Mouse (Mus musculus) T-helper 17 cell (primary cell): Measurements from ENCODE around the gene Wnt9b.

Experiments
- in situ Hi-C, 2 experiments: fragments of 300-600 bp; cut with MboI, MseI; formaldehyde crosslinking; loops; 1 replicate in 1 of 2; 2 replicates in 1 of 2; pipeline ENCODE4 v1.15.1; 2025; ENCODE audit warnings: high pct_unique_total_duplicates in 2 of 2

Gene Wnt9b

DNA sequence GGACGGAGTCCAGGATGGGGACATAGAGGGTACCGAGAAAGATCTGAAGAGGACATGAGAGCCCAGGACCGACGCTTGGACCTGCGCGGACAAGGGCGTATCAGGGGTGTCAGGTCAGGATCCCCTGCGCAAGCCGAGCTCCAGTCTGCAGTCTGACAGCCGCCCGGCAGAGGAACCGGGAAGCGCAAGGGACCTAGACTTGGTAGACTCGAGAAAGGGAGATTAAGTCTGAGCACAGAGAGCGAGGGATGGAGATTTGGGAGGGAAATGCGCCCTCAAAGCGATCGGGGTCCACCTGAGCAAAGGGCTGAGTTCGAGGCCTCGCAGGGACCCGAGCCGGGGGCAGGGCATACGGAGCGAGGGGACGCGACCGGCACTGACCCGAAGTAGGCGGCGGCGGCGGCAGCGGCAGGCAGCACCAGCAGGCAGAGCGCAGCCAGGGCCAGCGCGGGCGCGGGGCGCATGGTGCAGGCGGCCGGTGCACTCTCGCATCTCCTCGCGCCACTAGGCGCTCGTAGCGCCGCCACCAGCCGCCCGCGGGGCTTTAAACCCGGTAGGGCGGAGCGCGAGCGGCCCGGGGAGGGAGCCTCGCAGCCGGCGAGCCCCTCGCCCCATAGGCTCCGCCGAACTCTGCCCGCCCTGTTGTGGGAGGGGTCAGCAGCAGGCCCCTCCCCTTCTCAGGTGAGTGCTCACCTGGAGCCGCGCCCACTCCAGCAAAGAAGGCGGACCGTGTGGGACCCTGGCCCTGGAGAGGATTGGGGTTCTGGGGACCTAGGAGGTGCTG lies at the start of gene Wnt9b:
Gene Wnt9b, minus strand, starts transcription at position 516 of the 784 bp plus-strand sequence.
- in situ Hi-C loops: loop anchor here in 1 of 2 experiments (5.0 to 25.0 kb wide), 3 partner anchors 112 to 245 kb away; partner anchors contain the start of genes Lrrc37a and Lyzl6

DNA sequence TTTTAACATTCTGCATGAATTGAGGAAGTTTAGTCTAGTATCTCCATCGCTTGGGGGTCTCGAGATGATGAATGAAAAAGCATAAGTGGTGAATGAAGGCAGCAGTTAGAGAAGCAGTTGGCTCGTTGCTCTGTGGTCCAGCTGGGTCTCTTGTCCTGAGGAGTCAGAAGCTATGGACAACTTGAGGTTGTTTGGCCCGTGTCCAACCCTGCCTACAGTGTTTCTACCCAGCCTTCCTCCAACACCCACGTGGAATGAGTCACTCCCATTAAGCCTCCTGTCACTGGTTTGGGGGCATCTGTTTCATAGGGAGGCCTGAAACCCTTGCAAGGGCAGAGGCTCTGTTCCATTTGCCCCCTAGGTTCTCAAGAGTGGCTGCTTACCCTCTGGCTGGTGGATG lies 40.3 kb upstream of the Wnt9b start:
- in situ Hi-C loops: no loop called here

- in situ Hi-C loops: no loop called here
Observed at GRCm38 (mm10) chr11:103780152-103780551, 30.5 kb upstream of the Wnt9b start.

GRCm38 (mm10) chr11:103774228-103774530 lies 24.6 kb upstream of the Wnt9b start:
- in situ Hi-C loops: loop anchor here in 1 of 2 experiments (25.0 kb wide), 1 partner anchor 138 kb away; no protein-coding TSS in a partner anchor

DNA sequence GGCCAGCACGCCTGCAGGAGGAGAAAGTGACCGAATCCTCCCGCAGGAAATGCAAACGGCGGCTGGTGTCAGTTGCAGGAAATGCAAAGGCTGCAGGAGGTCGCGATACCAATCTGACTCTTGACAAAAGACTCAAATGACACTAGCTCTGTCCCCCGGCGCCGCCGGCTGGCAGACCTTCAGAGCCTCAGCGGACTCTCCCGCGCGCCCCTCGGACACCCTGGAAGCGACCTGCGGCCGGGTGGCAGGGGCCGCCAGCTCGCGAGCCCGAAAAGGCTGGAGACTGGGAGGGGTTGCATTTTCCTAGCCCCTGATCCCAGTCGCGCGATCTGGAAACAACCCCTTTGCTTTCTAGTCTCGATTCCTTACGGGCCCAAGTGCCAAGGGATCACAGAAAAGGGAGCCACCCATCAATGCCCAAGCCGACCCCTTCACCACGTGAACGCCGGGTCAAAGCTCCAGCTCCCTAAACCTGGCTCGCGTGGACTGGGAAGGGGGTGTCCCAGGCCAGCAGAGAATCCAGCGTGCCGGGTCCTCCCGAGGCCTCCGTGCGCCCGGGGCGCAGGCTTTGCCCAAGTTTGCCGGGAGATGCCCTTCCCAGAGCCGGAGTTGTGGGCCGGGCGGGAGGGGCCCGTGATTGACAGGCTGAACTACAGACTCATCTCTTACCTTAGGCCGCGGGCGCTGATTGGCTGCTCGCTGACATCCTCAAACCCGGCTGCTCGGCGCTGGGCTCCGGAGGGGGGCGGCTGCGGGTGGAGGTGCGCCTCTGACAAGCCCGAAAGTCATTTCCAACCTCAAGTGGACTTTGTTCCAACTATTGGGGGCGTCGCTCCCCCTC lies 24.0 kb upstream of the Wnt9b start, which contains the start of gene Wnt3:
Gene Wnt3, plus strand, starts transcription at position 764 of the 841 bp plus-strand sequence.
- in situ Hi-C loops: loop anchor here in 1 of 2 experiments (25.0 kb wide), 1 partner anchor 139 kb away; no protein-coding TSS in a partner anchor

- in situ Hi-C loops: loop anchor here in 1 of 2 experiments (25.0 kb wide), 1 partner anchor 140 kb away; no protein-coding TSS in a partner anchor
Observed at GRCm38 (mm10) chr11:103772505-103773386, 23.1 kb upstream of the Wnt9b start.

- in situ Hi-C loops: loop anchor here in 1 of 2 experiments (25.0 kb wide), 1 partner anchor 141 kb away; no protein-coding TSS in a partner anchor
Observed at GRCm38 (mm10) chr11:103771160-103771817, 21.7 kb upstream of the Wnt9b start.

GRCm38 (mm10) chr11:103765556-103766011 lies 16.0 kb upstream of the Wnt9b start:
- in situ Hi-C loops: loop anchor here in 1 of 2 experiments (25.0 kb wide), 1 partner anchor 147 kb away; no protein-coding TSS in a partner anchor

DNA sequence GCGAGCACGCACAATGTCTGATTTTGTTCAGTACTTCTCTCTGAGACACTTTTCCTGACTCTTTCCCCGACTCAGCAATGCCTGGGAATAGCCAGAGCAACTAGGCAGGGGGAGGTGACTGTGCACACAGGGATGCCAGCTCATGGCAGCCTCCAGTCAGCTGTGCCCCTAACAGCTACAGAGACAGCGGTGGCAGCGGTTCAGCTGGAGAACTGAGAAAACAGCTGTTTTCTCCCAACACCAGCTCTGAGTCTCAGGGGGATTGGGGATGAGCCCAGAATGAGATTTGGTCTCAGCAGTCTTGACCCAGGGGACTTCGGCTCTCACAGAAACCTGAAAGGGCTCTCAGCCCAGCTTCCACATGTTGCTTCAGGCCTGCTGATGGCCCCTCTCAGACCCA lies 15.0 kb upstream of the Wnt9b start:
- in situ Hi-C loops: loop anchor here (5.0 to 25.0 kb wide), 2 partner anchors 148 kb away; no protein-coding TSS in a partner anchor

- in situ Hi-C loops: loop anchor here (5.0 to 25.0 kb wide), 2 partner anchors 149 kb away; no protein-coding TSS in a partner anchor
Observed at GRCm38 (mm10) chr11:103763410-103764163, 14.0 kb upstream of the Wnt9b start.

- in situ Hi-C loops: loop anchor here (5.0 to 25.0 kb wide), 2 partner anchors 151 kb away; no protein-coding TSS in a partner anchor
Observed at GRCm38 (mm10) chr11:103760891-103761290, 11.3 kb upstream of the Wnt9b start.

DNA sequence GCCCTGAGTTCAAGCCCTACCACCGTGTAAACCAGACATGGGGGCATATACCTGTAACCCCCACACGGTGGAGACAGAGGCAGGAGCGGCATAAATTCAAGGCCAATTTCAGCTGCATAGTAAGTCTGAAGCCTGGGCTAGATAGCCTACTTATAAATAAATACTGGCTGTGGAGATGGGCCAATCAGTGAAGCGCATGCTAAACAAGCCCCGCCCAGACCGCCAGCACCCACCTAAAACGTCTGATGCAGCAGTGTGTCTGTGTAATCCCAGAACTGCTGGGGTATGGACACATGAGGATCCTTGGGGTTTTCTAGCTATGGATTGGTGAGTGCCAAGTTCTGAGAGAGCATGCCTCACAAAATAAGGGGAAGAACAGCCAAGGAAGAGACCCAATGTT lies 10.5 kb upstream of the Wnt9b start:
- in situ Hi-C loops: loop anchor here (5.0 to 25.0 kb wide), 2 partner anchors 152 kb away; no protein-coding TSS in a partner anchor

GRCm38 (mm10) chr11:103758706-103759105 lies 9.1 kb upstream of the Wnt9b start:
- in situ Hi-C loops: loop anchor here in 1 of 2 experiments (25.0 kb wide), 1 partner anchor 154 kb away; no protein-coding TSS in a partner anchor

GRCm38 (mm10) chr11:103758054-103758453 lies 8.4 kb upstream of the Wnt9b start:
- in situ Hi-C loops: loop anchor here in 1 of 2 experiments (25.0 kb wide), 1 partner anchor 154 kb away; no protein-coding TSS in a partner anchor

- in situ Hi-C loops: loop anchor here in 1 of 2 experiments (5.0 to 25.0 kb wide), 2 partner anchors 113 to 162 kb away; partner anchors contain the start of gene Lyzl6
Observed at GRCm38 (mm10) chr11:103750612-103751011, 991 bp upstream of the Wnt9b start.

DNA sequence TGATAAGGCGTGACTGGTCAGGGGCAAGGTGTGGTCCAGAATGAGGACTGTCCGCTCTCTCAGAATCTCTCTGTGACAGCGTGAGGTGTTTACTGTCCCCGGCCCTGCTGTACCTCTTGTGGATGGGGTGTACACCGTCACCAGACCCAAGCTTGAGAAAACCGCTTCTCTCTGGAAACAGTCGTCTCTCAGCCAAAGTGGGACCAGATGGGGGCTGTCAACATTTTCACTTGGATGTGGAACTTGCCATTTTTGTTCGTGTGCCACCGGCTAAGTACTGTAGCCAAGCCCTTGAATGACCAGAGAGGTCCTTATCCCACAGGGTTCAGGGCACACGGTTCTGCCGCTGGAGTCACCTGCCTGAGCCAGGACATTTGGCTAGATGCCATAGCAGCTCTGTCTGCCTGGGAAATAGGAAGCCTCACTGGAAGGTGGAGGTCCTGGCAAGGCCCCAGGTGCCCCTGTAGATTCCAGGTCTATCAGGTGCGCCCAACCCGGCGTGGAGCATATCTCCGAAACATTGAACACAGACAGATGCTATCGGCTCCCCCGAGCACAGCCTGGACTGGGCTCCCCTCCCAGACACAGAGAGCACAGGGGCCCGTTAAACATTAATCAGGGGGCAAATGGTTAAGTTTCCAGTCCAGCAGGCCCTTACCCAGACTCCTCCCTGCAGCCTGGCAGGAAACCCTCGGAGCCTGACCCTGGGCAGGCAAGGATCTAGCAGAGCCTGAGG lies 14.4 kb downstream of the Wnt9b start:
- in situ Hi-C loops: no loop called here

- in situ Hi-C loops: no loop called here
Observed at GRCm38 (mm10) chr11:103734411-103735045, 15.1 kb downstream of the Wnt9b start.

GRCm38 (mm10) chr11:103733961-103734360 lies 15.7 kb downstream of the Wnt9b start:
- in situ Hi-C loops: no loop called here
